Mouse (Mus musculus) cerebellum, postnatal 25 days (tissue): Measurements from ENCODE around the gene Cuedc2.

Source experiments
- DNase-seq, 2 experiments: peaks; one replicate each; pipeline ENCODE4 v3.0.0; 2021; ENCODE audit warnings: mixed read lengths in 2 of 2

Cuedc2 gene

DNA sequence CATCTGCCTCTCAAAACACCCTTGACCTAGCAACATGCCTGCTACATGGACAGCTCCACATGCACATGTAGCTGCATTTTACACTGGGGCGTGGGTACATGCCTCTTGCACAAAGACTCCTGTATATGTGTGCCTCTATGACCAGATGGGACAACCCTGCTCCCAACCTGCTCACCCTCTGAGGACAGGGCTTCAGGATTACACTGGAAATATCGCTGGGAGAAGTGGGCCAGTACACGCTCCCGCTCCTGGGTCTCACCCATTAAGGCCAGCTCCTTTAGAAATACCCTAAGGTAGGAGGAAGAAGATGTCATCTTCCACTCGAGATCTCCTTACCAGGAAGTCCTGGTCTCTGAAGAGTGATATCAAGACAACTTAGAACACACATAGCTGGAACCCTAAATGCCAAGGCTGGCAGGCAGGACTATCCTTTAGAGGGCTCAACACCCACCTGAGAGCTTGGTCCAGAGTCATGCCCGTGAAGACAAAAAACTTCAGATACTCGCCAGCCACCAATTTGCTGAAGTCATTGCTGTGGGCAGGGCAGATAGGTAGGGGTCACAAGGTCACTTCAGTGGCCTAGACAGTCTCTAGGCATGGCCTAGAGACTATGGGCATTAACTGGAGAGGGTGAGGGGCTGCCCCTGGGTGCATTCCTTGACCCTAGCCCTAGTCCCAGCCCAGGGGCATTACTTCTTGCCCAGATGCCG, 18.3 kb downstream of the Cuedc2 start:
- DNase-seq, result peak; percentile 23 to 34

DNA sequence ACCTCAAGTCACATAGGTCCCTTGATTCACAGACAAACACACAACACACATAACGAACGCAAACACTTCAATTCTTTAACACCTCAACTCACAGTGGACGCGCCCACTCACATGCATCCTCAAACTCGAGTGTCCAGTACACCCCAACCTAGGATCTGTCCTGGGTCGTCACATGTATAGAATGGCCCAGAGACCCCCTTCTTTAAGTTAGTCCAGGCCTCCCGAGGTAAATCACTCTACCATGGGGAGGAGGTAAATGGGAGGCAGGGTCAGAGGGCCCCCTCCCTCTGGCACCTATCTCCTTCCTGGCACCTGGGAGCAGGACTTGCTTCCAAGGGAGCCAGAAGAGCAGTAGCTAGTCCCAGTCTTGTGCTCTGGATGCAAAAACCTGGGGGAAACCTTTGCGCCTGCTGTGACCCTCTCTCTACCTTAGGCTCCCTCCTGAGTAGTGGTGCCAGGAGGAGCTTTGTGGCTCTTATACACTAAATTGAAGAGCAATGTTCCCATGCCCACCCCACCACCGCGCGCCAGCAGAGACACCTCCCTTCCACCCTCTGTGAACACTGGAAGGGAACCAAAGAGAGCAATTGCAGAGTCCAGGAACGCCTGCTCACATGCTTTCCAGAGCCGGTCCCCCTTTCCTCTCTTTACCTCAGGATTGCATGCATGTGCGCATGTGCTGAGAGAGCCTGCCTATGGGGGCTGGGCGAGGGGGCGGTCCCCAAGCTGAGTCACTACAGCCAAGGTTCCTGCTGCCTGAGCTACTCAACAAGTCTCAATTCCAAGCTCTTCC, 19.7 kb downstream of the Cuedc2 start:
- peak; percentile 70 to 82 for DNase-seq

DNA sequence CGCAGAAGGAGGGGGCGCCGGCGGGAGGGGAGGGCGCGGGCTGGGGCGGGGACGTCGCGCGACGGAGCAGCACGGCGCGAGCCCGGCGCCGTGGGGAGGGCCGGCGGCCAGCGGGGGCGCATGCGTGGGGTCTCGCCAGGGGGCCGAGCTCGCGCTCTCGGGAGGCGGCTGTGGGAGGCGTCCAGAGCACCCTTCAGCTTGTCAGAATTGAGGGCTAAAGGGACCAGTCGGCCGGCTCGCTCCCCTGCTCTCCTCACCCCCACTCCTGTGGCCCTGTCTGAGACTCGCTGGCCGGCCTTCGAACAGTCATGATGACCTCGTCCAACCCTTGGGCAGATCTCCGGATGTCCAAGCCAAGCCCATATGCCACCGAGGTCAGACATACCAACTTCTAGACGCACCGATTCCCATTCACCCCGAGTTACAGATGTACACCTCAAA, 20.5 kb downstream of the Cuedc2 start:
- DNase-seq, result peak; percentile 57 to 64

DNA sequence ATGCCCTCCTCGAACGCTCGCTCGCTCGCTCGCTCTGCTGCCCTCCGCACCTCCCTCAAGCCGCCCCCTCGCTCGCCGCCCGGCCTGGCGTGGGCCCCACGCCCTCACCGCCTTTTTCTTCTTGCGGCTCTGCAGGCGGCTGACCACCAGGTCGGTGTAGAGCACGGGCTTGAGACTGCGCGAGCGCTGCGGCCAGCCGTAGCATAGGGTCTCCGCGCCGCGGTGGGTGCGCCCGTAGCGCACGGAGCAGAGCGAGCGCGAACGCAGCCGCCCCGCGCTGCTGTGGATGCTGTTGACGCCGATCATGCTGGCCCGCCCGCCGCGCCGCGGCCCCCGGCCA, 21.0 kb downstream of the Cuedc2 start:
- DNase-seq, result peak; percentile 31 to 49

DNA sequence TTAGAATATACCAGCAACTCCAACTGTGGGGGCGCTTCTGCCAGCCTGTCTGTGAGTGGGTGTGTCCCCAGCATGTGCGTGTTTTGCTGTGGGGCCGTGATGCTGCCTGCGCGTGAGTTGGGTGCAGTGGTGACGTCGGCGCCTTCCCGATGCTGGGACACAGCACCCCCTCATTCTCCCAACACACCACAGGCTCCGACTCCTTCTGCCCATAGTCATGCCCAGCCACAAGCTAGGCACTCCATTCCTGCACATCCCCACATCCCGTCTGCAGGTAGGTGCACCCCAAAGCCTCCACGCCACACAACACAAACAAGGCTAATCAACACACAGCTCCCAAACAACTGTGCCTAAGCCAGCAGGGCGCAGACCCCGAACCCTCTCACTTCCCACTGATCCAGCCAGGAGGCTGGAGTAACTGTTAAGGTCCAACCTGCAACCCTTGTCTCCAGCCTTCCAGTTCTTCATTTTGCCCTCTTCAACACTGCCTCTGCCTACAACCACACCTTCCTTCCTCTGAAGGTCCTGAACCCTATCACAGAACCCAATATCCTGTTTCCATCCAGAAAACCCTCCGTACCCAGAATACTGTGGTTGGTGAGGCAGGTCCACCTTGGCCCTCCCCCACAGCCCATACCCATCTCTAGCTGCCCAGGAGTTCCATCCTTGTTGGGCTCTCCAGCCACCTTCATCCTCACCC, 21.5 kb downstream of the Cuedc2 start:
- DNase-seq, result peak; percentile 13 to 28

DNA sequence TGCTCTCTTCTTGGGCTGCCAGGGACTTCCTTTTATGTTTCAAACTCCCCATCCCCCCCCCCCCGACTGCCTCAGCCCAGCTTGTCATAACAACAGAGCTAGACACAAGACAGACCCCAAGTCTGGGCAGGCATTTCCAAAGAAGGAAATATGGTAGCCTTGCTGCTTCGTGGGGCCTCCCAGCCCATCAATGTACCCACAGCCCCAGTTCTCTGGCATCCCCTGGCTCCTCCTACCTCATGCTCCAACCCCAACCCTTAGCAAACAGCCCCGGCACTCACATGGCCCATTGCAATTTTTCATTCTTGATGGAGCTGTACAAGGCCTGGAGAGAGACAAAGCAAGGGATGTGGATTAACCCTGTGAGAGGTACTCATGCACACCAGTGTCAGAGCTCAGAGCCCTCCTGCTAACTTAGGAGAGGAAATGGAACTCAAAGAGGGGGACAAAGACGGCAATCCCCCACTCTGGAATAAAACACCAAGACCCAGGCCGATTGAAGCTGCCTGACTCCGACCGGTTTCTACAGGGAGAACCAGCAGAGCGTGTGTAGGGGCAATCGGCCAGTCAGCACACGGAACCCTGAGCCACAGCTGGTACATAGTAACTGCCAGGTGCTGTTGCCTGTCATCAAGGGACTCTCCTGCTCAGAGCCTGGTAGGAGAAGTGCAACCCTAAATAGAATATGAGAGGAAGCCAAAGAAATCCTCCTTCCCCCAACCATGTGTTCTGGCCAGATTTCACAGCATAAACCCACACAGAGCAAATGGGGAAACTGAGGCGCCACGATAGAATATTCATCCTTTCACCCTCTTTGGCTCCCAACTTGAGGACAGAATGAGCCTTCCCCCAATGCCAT, 22.5 kb downstream of the Cuedc2 start:
- peak; percentile 5 for DNase-seq

DNA sequence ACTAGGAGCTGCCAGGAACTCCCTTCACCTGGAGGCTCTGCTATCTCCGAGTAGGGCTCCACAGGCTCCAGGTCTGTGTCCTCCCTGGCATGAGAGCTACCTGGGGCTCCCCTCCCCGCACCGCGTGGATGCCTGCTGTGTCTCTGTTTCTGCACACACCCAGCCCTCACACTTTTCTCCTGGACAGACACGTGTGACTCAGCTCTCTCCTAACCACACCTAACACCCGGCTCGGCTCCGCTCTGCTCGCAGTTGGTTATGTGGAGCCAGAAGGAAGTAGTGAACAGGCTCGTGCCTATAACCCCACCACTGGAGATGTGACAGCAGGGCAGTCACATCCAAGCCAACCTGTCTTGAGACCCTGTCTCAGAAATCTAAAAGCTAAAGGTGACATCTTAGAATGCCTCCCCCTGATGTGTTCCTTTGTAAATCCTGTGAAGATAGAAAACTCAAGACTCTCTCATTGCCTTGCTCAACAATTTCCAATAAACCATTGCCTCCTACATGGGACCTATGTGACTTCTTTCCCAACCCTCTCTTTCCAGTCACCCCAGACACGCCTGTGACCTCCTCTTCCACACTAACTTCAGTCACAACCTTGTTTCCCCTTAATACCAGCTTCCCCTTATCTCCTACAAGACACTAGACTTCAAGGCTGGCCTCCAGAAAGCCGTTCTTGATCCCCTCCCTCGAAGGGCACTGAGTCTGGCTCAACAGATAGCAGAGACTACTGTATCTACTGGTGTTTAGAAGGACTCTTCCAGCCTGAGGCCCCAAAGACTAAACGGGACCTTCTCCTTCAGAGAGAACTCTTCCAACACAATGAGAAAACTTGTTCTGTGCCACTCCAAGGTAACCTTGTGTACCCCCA, 23.4 kb downstream of the Cuedc2 start:
- peak; percentile 5 to 7 for DNase-seq

DNA sequence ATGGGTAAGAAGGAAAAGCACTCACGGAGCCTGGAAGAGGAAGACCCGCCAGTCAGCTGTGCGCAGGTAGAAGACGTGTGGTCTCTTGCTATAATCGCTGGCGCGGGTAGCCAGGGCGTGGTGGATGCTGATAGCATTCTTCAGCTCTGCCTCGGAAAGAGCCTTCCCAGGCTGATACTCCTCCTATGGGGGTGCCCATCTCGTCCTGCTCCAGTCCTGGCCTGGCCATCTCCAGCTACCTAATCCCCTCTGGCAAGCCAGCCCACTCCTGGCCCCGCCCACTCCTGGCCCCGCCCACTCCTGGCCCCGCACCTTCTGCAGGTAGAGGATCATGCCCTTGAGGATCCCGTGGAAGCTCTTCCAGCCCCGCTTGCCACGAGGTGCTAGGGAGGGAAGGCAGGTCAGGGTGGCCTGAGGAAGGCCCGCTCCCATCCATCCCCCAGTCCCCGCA, 24.3 kb downstream of the Cuedc2 start:
- DNase-seq, result peak; percentile 21 to 59

DNA sequence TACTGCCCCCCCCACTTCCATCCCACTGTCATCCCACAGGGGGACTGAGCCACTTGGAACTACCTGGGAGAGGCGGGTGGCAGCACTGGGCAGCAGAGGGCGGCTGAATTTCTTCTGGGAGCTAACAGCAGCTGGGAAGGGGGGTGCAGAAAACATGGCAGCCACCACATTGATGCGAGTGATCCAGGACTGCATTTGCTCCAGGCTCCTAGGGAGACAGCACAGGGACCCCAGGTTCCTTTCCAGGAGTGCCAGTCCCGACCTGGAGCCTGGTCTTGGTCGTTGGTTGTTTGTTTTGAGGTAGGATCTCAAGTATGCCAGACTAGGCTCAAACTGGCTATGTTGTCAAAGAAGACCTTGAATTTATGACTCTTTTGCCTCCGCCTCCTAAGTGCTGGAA, 24.9 kb downstream of the Cuedc2 start:
- peak in 1 of 2 experiments; percentile 5 for DNase-seq

DNA sequence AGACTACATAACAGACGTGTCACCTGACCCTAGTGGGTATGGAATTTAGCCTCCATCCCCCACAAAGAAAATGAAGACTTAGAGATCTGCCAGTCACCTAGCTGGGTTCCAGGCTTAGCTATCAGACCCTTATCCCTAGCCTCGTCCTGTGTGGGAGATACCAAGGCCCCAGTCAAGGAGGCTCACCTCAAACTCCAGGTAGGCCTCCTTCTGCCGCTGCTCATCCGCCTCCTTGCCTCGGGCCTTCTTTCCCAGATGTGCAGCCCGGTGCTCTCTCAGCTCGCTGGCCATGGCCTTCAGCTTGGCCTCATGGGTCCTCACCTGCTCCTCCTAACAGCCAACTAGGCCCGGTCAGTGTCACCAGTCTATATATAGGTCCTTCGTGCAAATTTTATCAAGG, 25.4 kb downstream of the Cuedc2 start:
- DNase-seq, result peak in 1 of 2 experiments; percentile 3

DNA sequence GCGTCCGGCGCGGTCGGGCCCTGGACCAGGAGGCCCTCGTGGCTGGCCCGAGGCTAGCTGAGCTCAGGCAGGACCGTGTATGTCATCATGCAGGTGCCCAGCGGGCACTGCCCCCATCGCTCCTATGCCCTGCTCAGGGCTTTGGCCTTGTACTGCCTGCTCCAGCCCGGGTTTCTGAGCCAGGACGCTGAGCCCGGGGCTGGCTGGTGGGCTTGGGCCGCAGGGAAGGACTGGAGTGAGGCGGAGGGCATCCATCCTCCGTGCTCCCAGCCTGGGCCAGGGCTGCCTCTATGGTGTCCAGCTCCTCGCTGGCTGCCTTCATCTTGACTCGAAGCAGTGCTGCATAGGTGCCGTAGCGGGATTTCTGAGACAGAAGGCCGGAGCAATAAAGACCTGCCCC, 25.9 kb downstream of the Cuedc2 start:
- peak; percentile 6 to 17 for DNase-seq

DNA sequence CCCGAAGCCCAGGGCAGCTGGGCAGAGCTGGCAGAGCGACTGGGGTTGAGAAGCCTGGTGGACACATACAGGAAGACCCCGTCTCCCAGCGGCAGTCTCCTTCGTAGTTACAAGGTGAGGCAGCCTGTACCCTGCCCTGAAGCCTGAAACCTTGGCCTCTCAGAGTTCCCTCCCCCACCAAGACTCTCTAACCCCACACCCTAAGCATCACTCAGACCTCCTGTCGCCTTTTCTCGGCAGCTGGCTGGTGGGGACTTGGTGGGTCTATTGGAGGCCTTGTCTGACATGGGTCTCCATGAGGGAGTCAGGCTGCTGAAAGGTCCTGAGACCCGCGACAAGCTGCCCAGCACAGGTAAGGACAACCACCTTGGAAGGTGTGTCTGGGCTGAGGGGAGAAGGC, 27.2 kb downstream of the Cuedc2 start:
- DNase-seq, result peak; percentile 6 to 7

DNA sequence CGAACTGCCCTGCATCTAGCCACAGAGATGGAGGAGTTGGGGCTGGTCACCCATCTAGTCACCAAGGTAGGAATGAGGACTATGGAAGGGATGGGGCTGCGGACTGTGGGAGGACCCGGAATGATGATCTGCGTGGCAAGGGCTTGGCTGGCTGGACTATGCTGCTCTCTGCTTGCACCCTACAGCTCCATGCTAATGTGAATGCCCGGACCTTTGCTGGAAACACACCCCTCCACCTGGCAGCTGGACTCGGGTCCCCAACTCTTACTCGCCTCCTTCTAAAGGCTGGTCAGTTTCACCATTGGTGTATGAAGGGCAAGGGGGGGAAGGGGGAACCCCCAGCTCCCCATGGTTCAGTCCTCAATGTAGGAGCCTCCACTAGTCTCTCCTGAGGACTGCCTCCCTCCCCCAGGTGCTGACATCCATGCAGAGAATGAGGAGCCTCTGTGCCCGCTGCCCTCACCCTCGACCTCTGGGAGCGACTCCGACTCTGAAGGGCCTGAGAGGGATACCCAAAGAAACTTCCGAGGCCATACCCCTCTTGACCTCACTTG, 28.1 kb downstream of the Cuedc2 start:
- DNase-seq, result peak; percentile 11 to 22

DNA sequence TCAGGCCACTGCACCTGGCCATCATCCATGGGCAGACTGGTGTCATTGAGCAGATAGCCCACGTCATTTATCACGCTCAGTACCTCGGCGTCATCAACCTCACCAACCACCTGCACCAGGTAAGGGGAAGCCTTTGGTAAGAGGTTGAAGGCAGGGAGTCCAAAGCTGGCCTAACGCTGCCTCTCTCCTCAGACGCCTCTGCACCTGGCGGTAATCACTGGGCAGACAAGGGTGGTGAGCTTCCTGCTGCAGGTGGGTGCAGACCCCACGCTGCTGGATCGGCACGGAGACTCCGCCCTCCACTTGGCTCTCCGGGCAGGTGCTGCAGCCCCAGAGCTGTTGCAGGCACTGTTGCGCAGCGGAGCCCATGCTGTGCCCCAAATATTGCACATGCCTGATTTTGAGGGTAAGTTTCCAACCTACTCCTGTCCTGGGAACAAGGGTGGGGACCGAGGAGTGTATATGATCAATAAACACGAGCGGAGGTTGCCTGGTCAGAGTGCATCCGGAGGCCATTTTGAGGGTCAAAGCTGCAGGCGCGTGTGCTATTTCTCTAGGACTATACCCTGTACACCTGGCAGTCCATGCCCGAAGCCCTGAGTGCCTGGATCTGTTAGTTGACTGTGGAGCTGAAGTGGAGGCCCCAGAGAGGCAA, 28.7 kb downstream of the Cuedc2 start:
- peak; percentile 23 to 33 for DNase-seq

DNA sequence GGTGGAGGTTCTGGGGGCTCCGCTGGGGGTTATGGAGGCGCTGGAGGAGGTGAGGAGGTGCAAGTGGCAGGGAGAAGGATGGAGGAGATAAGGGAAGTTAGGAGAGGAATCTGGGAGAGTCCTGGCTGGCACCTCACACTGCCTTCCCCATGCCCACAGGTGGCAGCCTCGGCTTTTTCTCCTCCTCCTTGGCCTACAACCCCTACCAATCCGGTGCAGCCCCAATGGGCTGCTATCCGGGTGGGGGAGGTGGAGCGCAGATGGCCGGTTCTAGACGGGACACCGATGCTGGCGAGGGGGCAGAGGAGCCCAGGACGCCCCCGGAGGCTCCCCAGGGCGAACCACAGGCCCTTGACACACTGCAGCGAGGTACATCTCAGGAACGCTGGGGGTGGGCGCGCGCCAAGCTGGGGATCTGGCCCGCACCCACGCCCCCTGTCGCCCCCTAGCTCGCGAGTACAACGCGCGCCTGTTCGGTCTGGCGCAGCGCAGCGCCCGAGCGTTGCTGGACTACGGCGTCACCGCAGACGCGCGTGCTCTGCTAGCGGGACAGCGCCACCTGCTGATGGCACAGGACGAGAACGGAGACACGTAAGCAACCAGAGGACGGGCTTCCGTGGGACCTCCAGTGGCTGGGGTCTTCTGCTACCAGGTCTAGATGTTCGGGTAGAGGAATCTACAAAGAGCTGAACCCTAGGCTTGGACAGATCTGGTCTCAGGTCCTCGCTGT, 29.6 kb downstream of the Cuedc2 start:
- DNase-seq, result peak; percentile 92 to 96

DNA sequence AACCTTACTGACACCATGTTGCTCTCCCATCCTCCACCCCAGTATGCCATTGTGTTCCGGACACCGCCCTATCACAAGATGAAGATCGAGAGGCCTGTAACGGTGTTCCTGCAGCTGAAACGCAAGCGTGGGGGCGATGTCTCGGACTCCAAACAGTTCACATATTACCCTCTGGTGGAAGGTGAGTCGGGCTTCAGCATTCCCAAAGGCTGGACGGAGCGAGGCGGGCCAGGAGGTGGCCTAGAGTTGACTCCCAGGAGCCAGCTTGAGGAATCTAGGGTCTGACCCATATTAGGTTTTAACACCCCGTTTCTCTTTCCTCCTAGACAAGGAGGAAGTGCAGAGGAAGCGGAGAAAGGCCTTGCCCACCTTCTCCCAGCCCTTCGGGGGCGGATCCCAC, 30.2 kb downstream of the Cuedc2 start:
- DNase-seq, result peak; percentile 16 to 21

DNA sequence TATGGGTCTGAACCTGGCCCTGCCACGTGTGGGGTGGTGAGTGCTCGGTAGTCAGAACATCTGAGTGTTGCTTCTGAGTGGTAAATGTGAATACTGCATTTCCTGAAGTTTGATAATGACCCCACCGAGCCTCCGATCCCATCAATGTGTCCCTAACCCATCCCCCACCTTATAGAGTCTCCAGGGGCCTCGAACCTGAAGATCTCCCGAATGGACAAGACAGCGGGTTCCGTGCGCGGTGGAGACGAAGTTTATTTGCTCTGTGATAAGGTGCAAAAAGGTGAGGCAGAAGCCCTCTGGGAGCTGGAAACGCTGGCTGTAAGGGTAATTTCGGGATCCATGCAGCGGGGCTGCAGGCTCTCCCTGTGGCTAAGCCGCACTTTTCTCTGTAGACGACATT, 30.7 kb downstream of the Cuedc2 start:
- DNase-seq, result peak; percentile 10 to 15

DNA sequence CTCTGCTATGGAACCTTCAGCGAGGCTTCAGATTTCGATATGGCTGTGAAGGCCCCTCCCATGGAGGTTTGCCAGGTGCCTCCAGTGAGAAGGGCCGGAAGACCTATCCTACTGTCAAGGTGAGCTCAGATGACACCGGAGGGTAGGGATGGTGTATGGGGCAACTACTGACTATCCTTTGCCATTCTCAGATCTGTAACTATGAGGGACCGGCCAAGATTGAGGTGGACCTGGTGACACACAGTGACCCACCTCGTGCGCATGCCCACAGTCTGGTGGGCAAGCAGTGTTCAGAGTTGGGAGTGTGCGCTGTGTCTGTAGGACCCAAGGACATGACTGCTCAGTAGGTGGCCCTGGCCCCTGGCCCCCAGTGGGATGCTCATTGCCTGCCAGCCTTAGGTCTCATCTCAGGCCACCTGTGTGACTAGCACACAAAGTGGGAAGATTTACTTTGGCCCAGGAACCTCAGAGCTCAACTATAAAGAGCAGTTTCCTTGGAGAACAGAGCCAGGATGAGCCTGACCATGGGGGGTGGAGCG, 31.7 kb downstream of the Cuedc2 start:
- peak; percentile 5 to 21 for DNase-seq

DNA sequence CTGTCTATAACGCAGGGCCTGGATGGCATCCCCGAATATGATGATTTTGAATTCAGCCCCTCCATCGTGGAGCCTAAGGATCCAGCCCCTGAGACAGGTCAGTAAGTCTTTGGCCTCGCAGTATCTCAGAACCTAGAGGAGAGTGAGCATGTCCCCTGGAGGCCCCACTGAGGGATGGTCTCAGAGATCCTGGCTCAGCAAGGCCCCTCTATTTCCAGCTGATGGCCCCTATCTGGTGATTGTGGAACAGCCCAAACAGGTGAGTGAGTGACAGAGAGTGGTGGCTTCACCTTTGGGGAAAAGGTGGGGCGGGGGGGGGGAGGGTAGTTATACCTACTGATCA, 32.3 kb downstream of the Cuedc2 start:
- DNase-seq, result peak in 1 of 2 experiments; percentile 4
